Mouse (Mus musculus) limb, embryonic 15.5 days (tissue): Measurements from ENCODE around the gene Psmc1. TPM values are rescaled to one million over a fixed set of nuclear protein-coding genes. Genes with fewer than 3 reads are reported as not detected.
A peak's percentile ranks its signal among the peaks of the same experiment; 100 is the strongest.

ENCODE experiments used
- ATAC-seq: fragments of 200-750 bp; cut with Nextera tagmentation; 2 replicates; pipeline ENCODE4 v1.8.0; 2017; ENCODE audit warnings: low read depth, moderate TSS enrichment; ENCODE audit not compliant: insufficient number of reproducible peaks, low FRiP score, low TSS enrichment
- H3K27ac ChIP-seq: fragments of 300-500 bp; sonication (generic); 2 replicates; pipeline ENCODE4 v1.5.1; 2015; ENCODE audit warnings: moderate library complexity, mild to moderate bottlenecking, inconsistent platforms
- H3K27me3 ChIP-seq: fragments of 300-500 bp; sonication (generic); 2 replicates; pipeline ENCODE4 v1.6.1; 2015; ENCODE audit warnings: inconsistent platforms
- H3K36me3 ChIP-seq: fragments of 300-500 bp; sonication (generic); 2 replicates; pipeline ENCODE4 v1.6.1; 2015; ENCODE audit warnings: inconsistent platforms
- H3K4me1 ChIP-seq: fragments of 300-500 bp; sonication (generic); 2 replicates; pipeline ENCODE4 v1.6.1; 2015; ENCODE audit warnings: inconsistent platforms
- H3K4me2 ChIP-seq: fragments of 300-500 bp; sonication (generic); 2 replicates; pipeline ENCODE4 v1.6.1; 2015; ENCODE audit warnings: mild to moderate bottlenecking, inconsistent platforms
- H3K4me3 ChIP-seq: fragments of 300-500 bp; sonication (generic); 2 replicates; pipeline ENCODE4 v1.5.1; 2015; ENCODE audit warnings: mild to moderate bottlenecking, inconsistent platforms
- H3K9ac ChIP-seq: fragments of 300-500 bp; sonication (generic); 2 replicates; pipeline ENCODE4 v1.6.1; 2015; ENCODE audit warnings: inconsistent platforms
- H3K9me3 ChIP-seq: fragments of 300-500 bp; sonication (generic); 2 replicates; pipeline ENCODE4 v1.6.1; 2016; ENCODE audit warnings: inconsistent platforms
- WGBS: fragments of 180-500 bp; shearing (Covaris S2); methylation state at CpG from one replicate; pipeline ENCODE4 v1.1.7; 2015; 5-methylcytosine and 5-hydroxymethylcytosine counted together
- polyA plus RNA-seq: library from polyadenylated mRNA; unstranded; fragments of >200 nt; fragmentation: Nextera tagmentation; extraction: Ambion mirVana; gene quantifications from 2 replicates; pipeline ENCODE4 v1.2.1, GENCODE M21; 2015

The Psmc1 gene
- polyA plus RNA-seq, 1 experiment from 2014 or later: 233 TPM

- Histone ChIP-seq H3K27me3 (no peaks in the 10 kb centered on the region), H3K27ac (no peak overlapping the region), H3K4me1 (no peaks in the 10 kb centered on the region), H3K9me3 (no peaks in the 10 kb centered on the region), H3K4me3 (no peak overlapping the region), H3K4me2 (no peak overlapping the region), H3K9ac (no peak overlapping the region), H3K36me3 (no peaks in the 10 kb centered on the region)
- no peak for ATAC-seq
- WGBS: 49% methylated on average over 11 of the region's 11 CpGs
Measured at GRCm38 (mm10) chr12:100093046-100093445, 16.9 kb upstream of the Psmc1 start.

- H3K4me2 ChIP-seq: no peak overlapping the region
- no peaks in the 10 kb centered on the region for H3K36me3 ChIP-seq
- no peak overlapping the region for H3K9ac ChIP-seq
- 55% methylated on average over 3 of the region's 3 CpGs for WGBS
- peak; percentile 62; the same call in 1 of the 2 replicates for ATAC-seq
- H3K27me3 ChIP-seq: no peaks in the 10 kb centered on the region
- no peak overlapping the region for H3K27ac ChIP-seq
- no peaks in the 10 kb centered on the region for H3K9me3 ChIP-seq
- peaks cover 3% of the 10 kb centered on the region; the same call in 1 of the 2 replicates for H3K4me1 ChIP-seq
- H3K4me3 ChIP-seq: no peak overlapping the region
Measured at GRCm38 (mm10) chr12:100099971-100100706, 9.8 kb upstream of the Psmc1 start.

GRCm38 (mm10) chr12:100100707-100101030 lies 9.3 kb upstream of the Psmc1 start:
- H3K4me1 ChIP-seq: peaks cover 3% of the 10 kb centered on the region; the same call in 1 of the 2 replicates
- H3K9ac ChIP-seq: no peak overlapping the region
- no peaks in the 10 kb centered on the region for H3K9me3 ChIP-seq
- H3K27me3 ChIP-seq: no peaks in the 10 kb centered on the region
- no peak overlapping the region for H3K4me3 ChIP-seq
- peak; percentile 15; the same call in 1 of the 2 replicates for ATAC-seq
- no peak overlapping the region for H3K4me2 ChIP-seq
- no peak overlapping the region for H3K27ac ChIP-seq
- 53% methylated on average over 3 of the region's 3 CpGs for WGBS
- H3K36me3 ChIP-seq: no peaks in the 10 kb centered on the region

GRCm38 (mm10) chr12:100101651-100102050 lies 8.3 kb upstream of the Psmc1 start:
- H3K36me3 ChIP-seq: no peaks in the 10 kb centered on the region
- no peak overlapping the region for H3K4me3 ChIP-seq
- no peak overlapping the region for H3K9ac ChIP-seq
- 60% methylated on average over 3 of the region's 3 CpGs for WGBS
- H3K27me3 ChIP-seq: no peaks in the 10 kb centered on the region
- no peak for ATAC-seq
- no peak overlapping the region for H3K27ac ChIP-seq
- no peaks in the 10 kb centered on the region for H3K9me3 ChIP-seq
- H3K4me2 ChIP-seq: no peak overlapping the region
- H3K4me1 ChIP-seq: peaks cover 6% of the 10 kb centered on the region; the same call in 1 of the 2 replicates

- H3K36me3 ChIP-seq: no peaks in the 10 kb centered on the region
- 82% methylated on average over 5 of the region's 5 CpGs for WGBS
- peaks cover 8% of the 10 kb centered on the region for H3K4me1 ChIP-seq
- no peak overlapping the region for H3K27ac ChIP-seq
- no peak overlapping the region for H3K9ac ChIP-seq
- no peaks in the 10 kb centered on the region for H3K9me3 ChIP-seq
- H3K4me3 ChIP-seq: no peak overlapping the region
- ATAC-seq: no peak
- H3K27me3 ChIP-seq: no peaks in the 10 kb centered on the region
- no peak overlapping the region for H3K4me2 ChIP-seq
Measured at GRCm38 (mm10) chr12:100104530-100104929, 5.4 kb upstream of the Psmc1 start.

GRCm38 (mm10) chr12:100106275-100106895 lies 3.6 kb upstream of the Psmc1 start:
- 13% methylated on average over 20 of the region's 20 CpGs for WGBS
- H3K27ac ChIP-seq: no peak overlapping the region
- ATAC-seq: no peak
- no peaks in the 10 kb centered on the region for H3K36me3 ChIP-seq
- no peaks in the 10 kb centered on the region for H3K27me3 ChIP-seq
- peaks cover 15% of the 10 kb centered on the region for H3K4me1 ChIP-seq
- H3K4me3 ChIP-seq: no peak overlapping the region
- H3K9ac ChIP-seq: no peak overlapping the region
- H3K4me2 ChIP-seq: no peak overlapping the region
- no peaks in the 10 kb centered on the region for H3K9me3 ChIP-seq

- no peak overlapping the region for H3K4me2 ChIP-seq
- no peaks in the 10 kb centered on the region for H3K9me3 ChIP-seq
- H3K36me3 ChIP-seq: peaks cover 9% of the 10 kb centered on the region; the same call in 1 of the 2 replicates
- H3K27ac ChIP-seq: no peak overlapping the region
- no peak overlapping the region for H3K4me3 ChIP-seq
- no peak for ATAC-seq
- peaks cover 17% of the 10 kb centered on the region for H3K4me1 ChIP-seq
- WGBS: 50% methylated on average over 4 of the region's 4 CpGs
- H3K27me3 ChIP-seq: no peaks in the 10 kb centered on the region
- no peak overlapping the region for H3K9ac ChIP-seq
Measured at GRCm38 (mm10) chr12:100107436-100107835, 2.5 kb upstream of the Psmc1 start.

GRCm38 (mm10) chr12:100115982-100116381 lies 6.0 kb downstream of the Psmc1 start:
- 88% methylated on average over 5 of the region's 5 CpGs for WGBS
- H3K27me3 ChIP-seq: no peaks in the 10 kb centered on the region

GRCm38 (mm10) chr12:100122921-100123381 lies 13.0 kb downstream of the Psmc1 start:
- 79% methylated on average over 7 of the region's 7 CpGs for WGBS
- Histone ChIP-seq H3K9ac (no peak overlapping the region), H3K27ac (no peak overlapping the region; the same call in 1 of the 2 replicates), H3K9me3 (no peaks in the 10 kb centered on the region), H3K4me1 (peaks cover 2% of the 10 kb centered on the region; the same call in 1 of the 2 replicates), H3K27me3 (no peaks in the 10 kb centered on the region), H3K4me3 (no peak overlapping the region), H3K36me3 (peaks cover 84% of the 10 kb centered on the region), H3K4me2 (no peak overlapping the region)
- ATAC-seq: no peak

More at GRCm38 (mm10) chr12:100115982-100116381, 6.0 kb downstream of the Psmc1 start:
- no peak overlapping the region for H3K9ac ChIP-seq
- H3K27ac ChIP-seq: no peak overlapping the region
- H3K36me3 ChIP-seq: peaks cover 88% of the 10 kb centered on the region
- H3K4me1 ChIP-seq: peaks cover 6% of the 10 kb centered on the region
- no peak overlapping the region for H3K4me3 ChIP-seq
- H3K9me3 ChIP-seq: no peaks in the 10 kb centered on the region
- no peak for ATAC-seq
- no peak overlapping the region for H3K4me2 ChIP-seq

GRCm38 (mm10) chr12:100123476-100123875 lies 13.5 kb downstream of the Psmc1 start:
- Histone ChIP-seq H3K36me3 (peaks cover 84% of the 10 kb centered on the region), H3K9ac (no peak overlapping the region), H3K4me1 (peaks cover 7% of the 10 kb centered on the region; the same call in 1 of the 2 replicates), H3K27me3 (no peaks in the 10 kb centered on the region), H3K4me3 (no peak overlapping the region), H3K27ac (no peak overlapping the region; the same call in 1 of the 2 replicates), H3K4me2 (no peak overlapping the region), H3K9me3 (no peaks in the 10 kb centered on the region)
- 87% methylated on average over 9 of the region's 9 CpGs for WGBS
- no peak for ATAC-seq

- Histone ChIP-seq H3K27ac (no peak overlapping the region), H3K4me3 (no peak overlapping the region), H3K9me3 (no peaks in the 10 kb centered on the region), H3K36me3 (peaks cover 82% of the 10 kb centered on the region), H3K9ac (no peak overlapping the region), H3K4me2 (no peak overlapping the region), H3K27me3 (no peaks in the 10 kb centered on the region), H3K4me1 (peaks cover 10% of the 10 kb centered on the region; the same call in 1 of the 2 replicates)
- 73% methylated on average over 16 of the region's 16 CpGs for WGBS
- peak; percentile 54; the same call in 1 of the 2 replicates for ATAC-seq
Measured at GRCm38 (mm10) chr12:100124913-100125798, 15.2 kb downstream of the Psmc1 start.
